Mouse (Mus musculus) kidney, embryonic 16.5 days (tissue): ENCODE measurements around the gene Dkk2. TPM values are rescaled to one million over a fixed set of nuclear protein-coding genes. Genes with fewer than 3 reads are reported as not detected.

ENCODE experiments used
- ATAC-seq: fragments of 200-750 bp; cut with Nextera tagmentation; 2 replicates; pipeline ENCODE4 v1.8.0; 2017; ENCODE audit warnings: moderate TSS enrichment; ENCODE audit not compliant: low FRiP score, low TSS enrichment
- H3K27ac ChIP-seq: fragments of 300-500 bp; sonication (generic); 2 replicates; pipeline ENCODE4 v1.5.1; 2014; ENCODE audit warnings: low read length
- H3K27me3 ChIP-seq: fragments of 300-500 bp; sonication (generic); 2 replicates; pipeline ENCODE4 v1.6.1; 2014; ENCODE audit warnings: low read length, control low read depth, mixed read lengths; ENCODE audit not compliant: insufficient read depth
- H3K36me3 ChIP-seq: fragments of 300-500 bp; sonication (generic); 2 replicates; pipeline ENCODE4 v1.6.1; 2014; ENCODE audit warnings: low read length, control low read depth, mixed read lengths; ENCODE audit not compliant: insufficient read depth
- H3K4me1 ChIP-seq: fragments of 300-500 bp; sonication (generic); 2 replicates; pipeline ENCODE4 v1.6.1; 2014; ENCODE audit warnings: low read length, control low read depth, mixed read lengths; ENCODE audit not compliant: insufficient read depth
- H3K4me2 ChIP-seq: fragments of 300-500 bp; sonication (generic); replicated peaks from 2 replicates; pipeline ENCODE4 v1.6.1; 2014; ENCODE audit warnings: low read depth, low read length
- H3K4me3 ChIP-seq: fragments of 300-500 bp; sonication (generic); 2 replicates; pipeline ENCODE4 v1.5.1; 2014; ENCODE audit warnings: mild to moderate bottlenecking, low read length
- H3K9ac ChIP-seq: fragments of 300-500 bp; sonication (generic); replicated peaks from 2 replicates; pipeline ENCODE4 v1.6.1; 2014; ENCODE audit warnings: low read length
- H3K9me3 ChIP-seq: fragments of 300-500 bp; sonication (generic); 2 replicates; pipeline ENCODE4 v1.6.1; 2016; ENCODE audit warnings: low read length, control low read depth
- WGBS: fragments of 180-500 bp; shearing (Covaris S2); extraction: QIAGEN DNeasy Blood & Tissue Kit; methylation state at CpG from one replicate; pipeline ENCODE4 v1.1.7; 2014; 5-methylcytosine and 5-hydroxymethylcytosine counted together
- polyA plus RNA-seq: library from polyadenylated mRNA; unstranded; fragments of >200 nt; fragmentation: Nextera tagmentation; extraction: Ambion mirVana; gene quantifications from 2 replicates; pipeline ENCODE4 v1.2.1, GENCODE M21; 2015

Gene Dkk2
- polyA plus RNA-seq, 1 experiment from 2014 or later = 13.1 TPM

- H3K4me1 ChIP-seq = no peaks in the 10 kb centered on the region
- H3K9ac ChIP-seq = no peak overlapping the region
- no peak for ATAC-seq
- H3K9me3 ChIP-seq = no peaks in the 10 kb centered on the region
- no peak overlapping the region for H3K27ac ChIP-seq
- no peaks in the 10 kb centered on the region for H3K36me3 ChIP-seq
- H3K4me2 ChIP-seq = no peak overlapping the region
- H3K27me3 ChIP-seq = no peaks in the 10 kb centered on the region
- 86% methylated on average over 7 of the region's 7 CpGs for whole genome bisulfite sequencing
- H3K4me3 ChIP-seq = no peak overlapping the region
These were observed 30.9 kb downstream of the Dkk2 start for GRCm38 (mm10) chr3:132115772-132116511.

GRCm38 (mm10) chr3:132121344-132121743 is 36.3 kb downstream of the Dkk2 start:
- WGBS = 32% methylated on average over 5 of the region's 5 CpGs
- ATAC-seq = peak; percentile 81
- Histone ChIP-seq H3K4me2 (no peak overlapping the region), H3K4me3 (no peak overlapping the region), H3K9ac (no peak overlapping the region), H3K9me3 (no peaks in the 10 kb centered on the region), H3K4me1 (no peaks in the 10 kb centered on the region), H3K36me3 (no peaks in the 10 kb centered on the region), H3K27ac (no peak overlapping the region), H3K27me3 (no peaks in the 10 kb centered on the region)

GRCm38 (mm10) chr3:132122581-132122980 is 37.5 kb downstream of the Dkk2 start:
- Histone ChIP-seq H3K27me3 (no peaks in the 10 kb centered on the region), H3K9ac (no peak overlapping the region), H3K27ac (no peak overlapping the region), H3K4me3 (no peak overlapping the region), H3K4me1 (no peaks in the 10 kb centered on the region), H3K9me3 (no peaks in the 10 kb centered on the region), H3K36me3 (no peaks in the 10 kb centered on the region), H3K4me2 (no peak overlapping the region)
- WGBS = 19% methylated on average over 4 of the region's 4 CpGs
- no peak for ATAC-seq

- no peak overlapping the region for H3K9ac ChIP-seq
- H3K36me3 ChIP-seq = no peaks in the 10 kb centered on the region
- no peak overlapping the region for H3K4me3 ChIP-seq
- H3K27ac ChIP-seq = no peak overlapping the region
- no peak overlapping the region for H3K4me2 ChIP-seq
- H3K27me3 ChIP-seq = no peaks in the 10 kb centered on the region
- 74% methylated on average over 8 of the region's 8 CpGs for WGBS
- no peaks in the 10 kb centered on the region for H3K4me1 ChIP-seq
- no peak for ATAC-seq
- H3K9me3 ChIP-seq = no peaks in the 10 kb centered on the region
These were observed 40.2 kb downstream of the Dkk2 start for GRCm38 (mm10) chr3:132125227-132125740.

GRCm38 (mm10) chr3:132129730-132130274 is 44.7 kb downstream of the Dkk2 start:
- H3K27me3 ChIP-seq = no peaks in the 10 kb centered on the region
- H3K27ac ChIP-seq = no peak overlapping the region
- no peak overlapping the region for H3K4me2 ChIP-seq
- ATAC-seq = no peak
- H3K9ac ChIP-seq = no peak overlapping the region
- 87% methylated on average over 1 of the region's 1 CpGs for WGBS
- H3K4me1 ChIP-seq = no peaks in the 10 kb centered on the region
- no peaks in the 10 kb centered on the region for H3K36me3 ChIP-seq
- H3K9me3 ChIP-seq = no peaks in the 10 kb centered on the region
- no peak overlapping the region for H3K4me3 ChIP-seq

DNA sequence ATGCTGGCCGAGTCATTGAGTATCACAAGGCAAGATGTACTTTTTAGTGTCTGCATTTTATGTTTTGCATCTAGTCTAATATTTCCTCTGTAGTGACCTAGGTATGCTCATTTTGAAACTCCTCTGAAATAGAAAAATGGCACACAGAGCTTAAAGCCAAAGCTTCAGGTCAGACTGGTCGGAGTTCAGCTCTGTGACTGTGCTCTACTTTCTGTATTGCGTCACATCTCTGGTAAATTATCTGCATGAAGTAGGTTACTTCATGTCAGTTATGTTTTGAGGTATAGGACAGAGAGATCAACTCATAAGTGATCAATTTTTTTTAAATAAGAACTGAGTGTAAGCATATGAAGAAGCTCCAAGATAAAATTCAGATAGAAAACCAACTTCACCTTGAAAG is 45.7 kb downstream of the Dkk2 start:
- no peak for ATAC-seq
- no peaks in the 10 kb centered on the region for H3K27me3 ChIP-seq
- no peaks in the 10 kb centered on the region for H3K36me3 ChIP-seq
- H3K4me3 ChIP-seq = no peak overlapping the region
- H3K9ac ChIP-seq = no peak overlapping the region
- no peak overlapping the region for H3K4me2 ChIP-seq
- no peaks in the 10 kb centered on the region for H3K9me3 ChIP-seq
- no peak overlapping the region for H3K27ac ChIP-seq
- WGBS = 74% methylated on average over 3 of the region's 3 CpGs
- H3K4me1 ChIP-seq = no peaks in the 10 kb centered on the region

DNA sequence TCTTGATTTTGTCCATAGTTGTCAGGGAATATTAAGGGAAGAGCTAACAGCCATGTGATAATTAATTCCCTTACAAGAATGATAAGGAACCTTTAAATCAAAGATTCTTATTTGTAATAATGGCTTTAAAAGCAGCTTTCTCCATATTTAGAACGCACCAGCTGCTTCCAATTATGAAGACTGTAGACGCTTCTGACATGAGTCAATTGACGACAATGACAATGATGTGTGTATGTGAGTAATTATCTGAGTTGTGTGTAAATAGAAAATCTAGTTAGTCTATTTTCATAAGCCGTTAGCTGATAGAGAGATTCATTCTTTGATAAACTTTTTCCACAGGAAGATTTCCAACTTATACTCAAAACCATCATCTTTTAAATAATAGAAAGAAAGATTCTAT is 46.8 kb downstream of the Dkk2 start:
- no peak overlapping the region for H3K4me3 ChIP-seq
- no peaks in the 10 kb centered on the region for H3K27me3 ChIP-seq
- ATAC-seq = no peak
- no peaks in the 10 kb centered on the region for H3K36me3 ChIP-seq
- no peak overlapping the region for H3K9ac ChIP-seq
- H3K27ac ChIP-seq = no peak overlapping the region
- no peaks in the 10 kb centered on the region for H3K9me3 ChIP-seq
- H3K4me2 ChIP-seq = no peak overlapping the region
- no peaks in the 10 kb centered on the region for H3K4me1 ChIP-seq
- 78% methylated on average over 4 of the region's 4 CpGs for WGBS

GRCm38 (mm10) chr3:132134502-132134901 is 49.4 kb downstream of the Dkk2 start:
- 69% methylated on average over 1 of the region's 1 CpGs for WGBS
- Histone ChIP-seq H3K4me3 (no peak overlapping the region), H3K4me2 (no peak overlapping the region), H3K9ac (no peak overlapping the region), H3K9me3 (no peaks in the 10 kb centered on the region), H3K27me3 (no peaks in the 10 kb centered on the region), H3K27ac (no peak overlapping the region), H3K36me3 (no peaks in the 10 kb centered on the region), H3K4me1 (0 out of 2 replicates have a peak, but pooled peaks cover 2% of the 10 kb centered on the region)
- no peak for ATAC-seq

DNA sequence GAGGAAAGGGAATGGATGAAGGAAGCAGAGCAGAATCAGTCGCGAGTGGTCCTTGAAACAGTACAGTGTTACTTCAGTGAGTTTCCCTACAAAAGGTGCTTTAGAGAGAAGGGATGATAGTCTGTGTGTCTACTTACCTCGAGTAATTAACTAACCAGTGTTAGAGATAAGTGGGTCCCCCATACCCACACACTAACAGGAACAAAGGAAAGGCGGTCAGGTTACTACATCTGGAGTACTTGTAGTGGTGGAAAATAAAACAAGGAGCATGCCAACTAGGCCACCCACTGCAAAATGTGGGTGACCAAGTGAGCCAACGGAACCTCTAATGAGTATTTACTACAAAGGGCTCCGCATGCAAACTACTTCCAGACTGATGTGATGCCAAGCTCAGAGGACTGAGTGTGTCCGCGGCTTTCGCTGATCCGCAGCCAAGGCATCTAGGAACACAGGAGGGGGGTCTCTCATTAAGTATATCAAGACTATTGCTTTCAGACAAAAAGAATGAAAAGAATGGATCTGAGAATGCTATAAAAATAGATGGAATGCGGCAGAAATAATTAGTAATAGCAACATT is 52.8 kb downstream of the Dkk2 start:
- no peak for ATAC-seq
- Histone ChIP-seq H3K4me2 (no peak overlapping the region), H3K4me1 (peaks cover 9% of the 10 kb centered on the region; the same call in 1 of the 2 replicates), H3K9ac (no peak overlapping the region), H3K9me3 (no peaks in the 10 kb centered on the region), H3K36me3 (no peaks in the 10 kb centered on the region), H3K27ac (no peak overlapping the region), H3K4me3 (no peak overlapping the region), H3K27me3 (no peaks in the 10 kb centered on the region)
- 89% methylated on average over 11 of the region's 11 CpGs for WGBS

- Histone ChIP-seq H3K4me1 (peaks cover 9% of the 10 kb centered on the region; the same call in 1 of the 2 replicates), H3K36me3 (no peaks in the 10 kb centered on the region), H3K9ac (no peak overlapping the region), H3K27ac (peak overlapping the region; percentile 47; the same call in 1 of the 2 replicates), H3K9me3 (no peaks in the 10 kb centered on the region), H3K4me3 (no peak overlapping the region), H3K4me2 (no peak overlapping the region), H3K27me3 (no peaks in the 10 kb centered on the region)
- ATAC-seq = 0 out of 2 replicates have a peak, but pooled peaks have one; percentile 19
- 23% methylated on average over 4 of the region's 4 CpGs for WGBS
These were observed 55.9 kb downstream of the Dkk2 start for GRCm38 (mm10) chr3:132141031-132141430.
